Mouse (Mus musculus) bone marrow, adult 2 months (tissue): ENCODE measurements around the gene Mst1.

ENCODE experiments used
- CTCF ChIP-seq: fragments of 200-500 bp; IDR thresholded peaks from 2 replicates; pipeline ENCODE4 v1.5.1; 2011; ENCODE audit warnings: low read length, control low read depth; ENCODE audit not compliant: control insufficient read depth, insufficient read depth
- POLR2A ChIP-seq: fragments of 200-500 bp; IDR thresholded peaks from 2 replicates; pipeline ENCODE4 v1.6.1; 2011; ENCODE audit warnings: low read depth, mild to moderate bottlenecking, control low read depth, low read length, borderline replicate concordance; ENCODE audit not compliant: control insufficient read depth

- TF ChIP-seq CTCF, result no peak
- no peak for TF ChIP-seq POLR2A
Measured at GRCm38 (mm10) chr9:108106090-108106489, 25.9 kb downstream of the Mst1 start.
